Mouse (Mus musculus): ENCODE measurements around the gene Jarid2. TPM values are rescaled to one million over a fixed set of nuclear protein-coding genes. Genes with fewer than 3 reads are reported as not detected.
"Not testable (repeated sequence)": the region's sequence is repeated elsewhere in the genome, so short reads cannot be mapped to it uniquely, and the experiment has no call there.

Gene Jarid2
- polyA plus RNA-seq, 1 experiment, result 150 TPM

DNA sequence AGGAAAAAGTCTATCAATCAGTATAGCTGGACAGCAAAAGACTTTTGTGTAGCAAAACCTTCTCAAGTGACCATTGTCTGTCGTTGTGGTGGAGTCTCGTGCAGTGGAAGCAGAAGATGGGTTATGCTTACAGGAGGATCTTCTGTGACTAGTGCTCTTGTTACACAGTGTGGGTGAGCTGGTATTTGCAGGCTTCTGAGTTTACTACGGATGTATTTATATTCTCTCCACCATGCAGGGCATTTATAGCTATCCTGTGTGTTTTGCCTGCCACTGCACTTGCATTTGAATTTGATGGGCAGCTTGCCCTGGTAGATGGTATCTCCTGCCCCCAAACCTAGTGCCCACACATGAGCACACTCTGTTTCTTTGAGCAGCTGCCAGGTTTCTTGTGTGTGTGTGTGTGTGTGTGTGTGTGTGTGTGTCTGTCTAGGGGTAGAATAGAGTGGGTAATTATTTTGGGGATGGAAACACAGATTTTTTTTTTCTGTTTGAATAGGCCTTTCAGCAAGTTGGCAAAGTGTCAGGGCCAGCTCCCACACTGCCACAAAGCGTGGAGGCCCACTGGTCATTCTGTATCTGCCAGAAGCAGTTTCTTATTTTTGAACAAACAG is 138.9 kb downstream of the Jarid2 start:
- H3K4me3 ChIP-seq (ENCODE audit: low read depth, low read length), result no peak overlapping the region
- no peaks in the 10 kb centered on the region for H3K9me3 ChIP-seq (replicated peaks; ENCODE audit: control insufficient read depth, insufficient read depth, low read length, poor library complexity, severe bottlenecking)
- H3K4me1 ChIP-seq (ENCODE audit: control insufficient read depth, insufficient read depth, low read length), result peaks cover 1% of the 10 kb centered on the region
- H3K27ac ChIP-seq (ENCODE audit: insufficient read depth, low read length), result no peak overlapping the region
- no peak overlapping the region for H3K9ac ChIP-seq (ENCODE audit: low read depth, poor library complexity, severe bottlenecking)
- no peaks in the 10 kb centered on the region for H3K27me3 ChIP-seq (ENCODE audit: control insufficient read depth, insufficient read depth, low read length, poor library complexity, severe bottlenecking)
- no peak for TF ChIP-seq POLR2A (IDR thresholded peaks at IDR 0.05; ENCODE audit: insufficient read depth, low read length)
- no peak for TF ChIP-seq EP300 (IDR thresholded peaks at IDR 0.05; ENCODE audit: insufficient read depth, low read depth, low read length)
- TF ChIP-seq CTCF (IDR thresholded peaks at IDR 0.05; ENCODE audit: low read depth, low read length), result no peak
- H3K36me3 ChIP-seq (ENCODE audit: control insufficient read depth, insufficient read depth, low read length, poor library complexity, severe bottlenecking), result peaks cover 4% of the 10 kb centered on the region; the same call in 1 of the 2 replicates

- not testable (repeated sequence) for H3K9ac ChIP-seq (ENCODE audit: low read depth, poor library complexity, severe bottlenecking); H3K27ac ChIP-seq (ENCODE audit: insufficient read depth, low read length); H3K27me3 ChIP-seq (ENCODE audit: control insufficient read depth, insufficient read depth, low read length, poor library complexity, severe bottlenecking); H3K4me1 ChIP-seq (ENCODE audit: control insufficient read depth, insufficient read depth, low read length); H3K9me3 ChIP-seq (replicated peaks; ENCODE audit: control insufficient read depth, insufficient read depth, low read length, poor library complexity, severe bottlenecking); H3K4me3 ChIP-seq (ENCODE audit: low read depth, low read length)
- H3K36me3 ChIP-seq (ENCODE audit: control insufficient read depth, insufficient read depth, low read length, poor library complexity, severe bottlenecking), result peaks cover 13% of the 10 kb centered on the region
Observed at GRCm38 (mm10) chr13:44869418-44870119, 140.3 kb downstream of the Jarid2 start.

- Histone ChIP-seq H3K4me3 (ENCODE audit: low read depth, low read length) (no peak overlapping the region), H3K9me3 (replicated peaks; ENCODE audit: control insufficient read depth, insufficient read depth, low read length, poor library complexity, severe bottlenecking) (no peaks in the 10 kb centered on the region), H3K27me3 (ENCODE audit: control insufficient read depth, insufficient read depth, low read length, poor library complexity, severe bottlenecking) (no peaks in the 10 kb centered on the region), H3K9ac (ENCODE audit: low read depth, poor library complexity, severe bottlenecking) (no peak overlapping the region), H3K36me3 (ENCODE audit: control insufficient read depth, insufficient read depth, low read length, poor library complexity, severe bottlenecking) (peaks cover 53% of the 10 kb centered on the region), H3K4me1 (ENCODE audit: control insufficient read depth, insufficient read depth, low read length) (no peaks in the 10 kb centered on the region), H3K27ac (ENCODE audit: insufficient read depth, low read length) (no peak overlapping the region)
- no peak for TF ChIP-seq CTCF (IDR thresholded peaks at IDR 0.05; ENCODE audit: low read depth, low read length)
- TF ChIP-seq POLR2A (IDR thresholded peaks at IDR 0.05; ENCODE audit: insufficient read depth, low read length), result no peak
- no peak for TF ChIP-seq EP300 (IDR thresholded peaks at IDR 0.05; ENCODE audit: insufficient read depth, low read depth, low read length)
Observed at GRCm38 (mm10) chr13:44876799-44877198, 147.5 kb downstream of the Jarid2 start.

DNA sequence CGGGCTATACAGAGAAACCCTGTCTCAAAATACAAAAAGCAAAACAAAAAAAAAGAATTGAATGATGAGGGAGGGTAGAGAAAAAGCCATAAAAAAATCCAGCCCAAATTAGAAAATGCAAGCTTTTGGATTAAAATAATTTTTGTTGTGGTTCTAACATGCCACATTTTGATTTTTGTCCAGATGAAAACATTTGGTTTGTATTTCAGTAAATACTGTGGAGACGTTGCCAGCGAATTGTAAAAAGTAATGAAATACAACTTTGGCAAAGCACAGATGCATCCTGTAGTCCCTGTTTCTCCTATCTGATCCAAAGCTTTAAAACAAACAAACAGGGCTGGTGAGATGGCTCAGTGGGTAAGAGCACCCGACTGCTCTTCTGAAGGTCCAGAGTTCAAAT is 151.7 kb downstream of the Jarid2 start:
- H3K4me1 ChIP-seq (ENCODE audit: control insufficient read depth, insufficient read depth, low read length), result no peaks in the 10 kb centered on the region
- H3K27ac ChIP-seq (ENCODE audit: insufficient read depth, low read length), result no peak overlapping the region
- no peak for TF ChIP-seq CTCF (IDR thresholded peaks at IDR 0.05; ENCODE audit: low read depth, low read length)
- TF ChIP-seq POLR2A (IDR thresholded peaks at IDR 0.05; ENCODE audit: insufficient read depth, low read length), result no peak
- TF ChIP-seq EP300 (IDR thresholded peaks at IDR 0.05; ENCODE audit: insufficient read depth, low read depth, low read length), result no peak
- H3K9ac ChIP-seq (ENCODE audit: low read depth, poor library complexity, severe bottlenecking), result no peak overlapping the region
- no peaks in the 10 kb centered on the region for H3K27me3 ChIP-seq (ENCODE audit: control insufficient read depth, insufficient read depth, low read length, poor library complexity, severe bottlenecking)
- peaks cover 50% of the 10 kb centered on the region for H3K36me3 ChIP-seq (ENCODE audit: control insufficient read depth, insufficient read depth, low read length, poor library complexity, severe bottlenecking)
- H3K9me3 ChIP-seq (replicated peaks; ENCODE audit: control insufficient read depth, insufficient read depth, low read length, poor library complexity, severe bottlenecking), result no peaks in the 10 kb centered on the region
- no peak overlapping the region for H3K4me3 ChIP-seq (ENCODE audit: low read depth, low read length)

DNA sequence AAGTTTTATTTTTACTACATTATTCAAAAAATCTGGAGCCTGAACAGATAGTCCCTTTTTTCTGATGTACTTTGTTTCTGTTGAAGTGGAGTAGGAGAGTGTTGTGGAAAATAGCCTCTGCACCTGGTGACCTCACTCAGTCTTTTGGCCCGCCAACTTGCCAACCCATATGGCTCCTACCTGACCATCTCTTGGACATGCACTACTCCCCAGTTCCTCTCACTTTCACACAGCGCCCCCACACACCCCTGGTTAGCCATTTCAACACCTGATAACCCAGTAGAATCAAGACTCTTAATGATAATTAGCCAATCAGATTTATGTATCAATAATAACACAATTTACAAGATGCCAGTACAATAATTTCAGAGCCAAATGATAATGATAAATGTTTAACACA is 156.9 kb downstream of the Jarid2 start:
- Histone ChIP-seq H3K27ac (ENCODE audit: insufficient read depth, low read length) (no peak overlapping the region), H3K9ac (ENCODE audit: low read depth, poor library complexity, severe bottlenecking) (no peak overlapping the region), H3K4me3 (ENCODE audit: low read depth, low read length) (no peak overlapping the region), H3K4me1 (ENCODE audit: control insufficient read depth, insufficient read depth, low read length) (no peaks in the 10 kb centered on the region), H3K9me3 (replicated peaks; ENCODE audit: control insufficient read depth, insufficient read depth, low read length, poor library complexity, severe bottlenecking) (no peaks in the 10 kb centered on the region), H3K36me3 (ENCODE audit: control insufficient read depth, insufficient read depth, low read length, poor library complexity, severe bottlenecking) (peaks cover 40% of the 10 kb centered on the region), H3K27me3 (ENCODE audit: control insufficient read depth, insufficient read depth, low read length, poor library complexity, severe bottlenecking) (no peaks in the 10 kb centered on the region)
- TF ChIP-seq CTCF (IDR thresholded peaks at IDR 0.05; ENCODE audit: low read depth, low read length) (no peak), POLR2A (IDR thresholded peaks at IDR 0.05; ENCODE audit: insufficient read depth, low read length) (no peak), EP300 (IDR thresholded peaks at IDR 0.05; ENCODE audit: insufficient read depth, low read depth, low read length) (no peak)

- Histone ChIP-seq H3K36me3 (ENCODE audit: control insufficient read depth, insufficient read depth, low read length, poor library complexity, severe bottlenecking) (peaks cover 43% of the 10 kb centered on the region), H3K9ac (ENCODE audit: low read depth, poor library complexity, severe bottlenecking) (no peak overlapping the region), H3K4me3 (ENCODE audit: low read depth, low read length) (no peak overlapping the region), H3K27me3 (ENCODE audit: control insufficient read depth, insufficient read depth, low read length, poor library complexity, severe bottlenecking) (no peaks in the 10 kb centered on the region), H3K9me3 (replicated peaks; ENCODE audit: control insufficient read depth, insufficient read depth, low read length, poor library complexity, severe bottlenecking) (no peaks in the 10 kb centered on the region), H3K4me1 (ENCODE audit: control insufficient read depth, insufficient read depth, low read length) (no peaks in the 10 kb centered on the region), H3K27ac (ENCODE audit: insufficient read depth, low read length) (no peak overlapping the region)
- TF ChIP-seq EP300 (IDR thresholded peaks at IDR 0.05; ENCODE audit: insufficient read depth, low read depth, low read length) (no peak), POLR2A (IDR thresholded peaks at IDR 0.05; ENCODE audit: insufficient read depth, low read length) (no peak), CTCF (IDR thresholded peaks at IDR 0.05; ENCODE audit: low read depth, low read length) (no peak)
Observed at GRCm38 (mm10) chr13:44890612-44891011, 161.3 kb downstream of the Jarid2 start.

Data from ES-Bruce4 (cell line).